Mouse (Mus musculus) spleen, adult 12 weeks (tissue): Measurements from ENCODE around the gene Ttc34.

Source experiments
- DNase-seq: peaks from one replicate; pipeline ENCODE4 v3.0.0; 2022; ENCODE audit warnings: low spot score

Gene Ttc34

GRCm38 (mm10) chr4:154897676-154898465 lies 60.6 kb downstream of the Ttc34 start:
- peak; percentile 1 for DNase-seq

- DNase-seq: peak; percentile 74
Observed at GRCm38 (mm10) chr4:154898506-154899446, 61.5 kb downstream of the Ttc34 start, which contains the start of gene Fam213b. Gene Fam213b, minus strand, starts transcription at chr4:154899135.

- no peak for DNase-seq
Observed at GRCm38 (mm10) chr4:154902371-154902770, 65.1 kb downstream of the Ttc34 start.

- DNase-seq: peak; percentile 80
Observed at GRCm38 (mm10) chr4:154904185-154905071, 67.2 kb downstream of the Ttc34 start.

- DNase-seq: peak; percentile 69
Observed at GRCm38 (mm10) chr4:154907833-154908232, 70.6 kb downstream of the Ttc34 start.

- peak; percentile 0 for DNase-seq
Observed at GRCm38 (mm10) chr4:154908490-154908889, 71.2 kb downstream of the Ttc34 start.

- peak; percentile 40 for DNase-seq
Observed at GRCm38 (mm10) chr4:154910606-154911522, 73.6 kb downstream of the Ttc34 start.

- DNase-seq: peak; percentile 24
Observed at GRCm38 (mm10) chr4:154911644-154912043, 74.4 kb downstream of the Ttc34 start.

GRCm38 (mm10) chr4:154913845-154914244 lies 76.6 kb downstream of the Ttc34 start:
- no peak for DNase-seq

GRCm38 (mm10) chr4:154914252-154914651 lies 77.0 kb downstream of the Ttc34 start:
- no peak for DNase-seq

- DNase-seq: no peak
Observed at GRCm38 (mm10) chr4:154914707-154915106, 77.4 kb downstream of the Ttc34 start.

GRCm38 (mm10) chr4:154915286-154915685 lies 78.0 kb downstream of the Ttc34 start:
- no peak for DNase-seq

GRCm38 (mm10) chr4:154916662-154917061 lies 79.4 kb downstream of the Ttc34 start:
- DNase-seq: no peak
